Mouse (Mus musculus): ENCODE data around the gene Uhmk1. TPM values are rescaled to one million over a fixed set of nuclear protein-coding genes. Genes with fewer than 3 reads are reported as not detected.
A peak's percentile ranks its signal among the peaks of the same experiment; 100 is the strongest.
"Not testable (repeated sequence)": the region's sequence is repeated elsewhere in the genome, so short reads cannot be mapped to it uniquely, and the experiment has no call there.

The Uhmk1 gene
- 100 to 1,000 TPM; 139 to 144 TPM for total RNA-seq (2021)

- intact Hi-C loops (cut with DNase I), result loop anchor here (10.0 kb wide), 1 partner anchor 400 kb away; no protein-coding TSS in a partner anchor
These were observed at the start of gene Uhmk1 for GRCm38 (mm10) chr1:170214757-170215522. TSS of gene Uhmk1 (minus strand) at chr1:170215397.

GRCm38 (mm10) chr1:170255560-170255910, 40.3 kb upstream of the Uhmk1 start:
- intact Hi-C loops (cut with DNase I), result no loop called here
- peak; percentile 86 to 91 for DNase-seq (ENCODE audit: extremely low spot score in 1 of 2, low spot score in 2 of 2)

More at GRCm38 (mm10) chr1:170214757-170215522, at the start of gene Uhmk1:
- DNase-seq (ENCODE audit: extremely low spot score in 1 of 2, low spot score in 2 of 2), result peak; percentile 87 to 94

- intact Hi-C loops (cut with DNase I), result no loop called here
- DNase-seq (ENCODE audit: extremely low spot score in 1 of 2, low spot score in 2 of 2), result peak in 1 of 2 experiments; percentile 9
These were observed 39.8 kb upstream of the Uhmk1 start for GRCm38 (mm10) chr1:170254893-170255559.

- no peak for DNase-seq (ENCODE audit: extremely low spot score in 1 of 2, low spot score in 2 of 2)
- intact Hi-C loops (cut with DNase I), result no loop called here
These were observed 29.8 kb upstream of the Uhmk1 start for GRCm38 (mm10) chr1:170245016-170245415.

GRCm38 (mm10) chr1:170232688-170233087, 17.5 kb upstream of the Uhmk1 start, which contains the start of gene Sh2d1b2:
TSS of gene Sh2d1b2 (plus strand) at chr1:170232749.
- intact Hi-C loops (cut with DNase I), result not testable (repeated sequence)

GRCm38 (mm10) chr1:170223276-170223675, 8.1 kb upstream of the Uhmk1 start:
- intact Hi-C loops (cut with DNase I), result no loop called here
- DNase-seq (ENCODE audit: extremely low spot score in 1 of 2, low spot score in 2 of 2), result no peak

More at GRCm38 (mm10) chr1:170232688-170233087, 17.5 kb upstream of the Uhmk1 start, which contains the start of gene Sh2d1b2:
- DNase-seq (ENCODE audit: extremely low spot score in 1 of 2, low spot score in 2 of 2), result not testable (repeated sequence)

- intact Hi-C loops (cut with DNase I), result no loop called here
- DNase-seq (ENCODE audit: extremely low spot score in 1 of 2, low spot score in 2 of 2), result no peak
These were observed 5.2 kb upstream of the Uhmk1 start for GRCm38 (mm10) chr1:170220351-170220750.

- DNase-seq (ENCODE audit: extremely low spot score in 1 of 2, low spot score in 2 of 2), result no peak
These were observed 3.1 kb upstream of the Uhmk1 start for GRCm38 (mm10) chr1:170218091-170218884.

GRCm38 (mm10) chr1:170215590-170215989, 393 bp upstream of the Uhmk1 start:
- intact Hi-C loops (cut with DNase I), result loop anchor here (10.0 kb wide), 1 partner anchor 399 kb away; no protein-coding TSS in a partner anchor
- no peak for DNase-seq (ENCODE audit: extremely low spot score in 1 of 2, low spot score in 2 of 2)

More at GRCm38 (mm10) chr1:170218091-170218884, 3.1 kb upstream of the Uhmk1 start:
- intact Hi-C loops (cut with DNase I), result loop anchor here (10.0 kb wide), 1 partner anchor 397 kb away; no protein-coding TSS in a partner anchor

GRCm38 (mm10) chr1:170214383-170214756, 827 bp downstream of the Uhmk1 start:
- DNase-seq (ENCODE audit: extremely low spot score in 1 of 2, low spot score in 2 of 2), result no peak
- intact Hi-C loops (cut with DNase I), result loop anchor here (10.0 kb wide), 1 partner anchor 400 kb away; no protein-coding TSS in a partner anchor

- intact Hi-C loops (cut with DNase I), result loop anchor here (10.0 kb wide), 1 partner anchor 401 kb away; no protein-coding TSS in a partner anchor
- no peak for DNase-seq (ENCODE audit: extremely low spot score in 1 of 2, low spot score in 2 of 2)
These were observed 1.9 kb downstream of the Uhmk1 start for GRCm38 (mm10) chr1:170213181-170213879.

- no peak for DNase-seq (ENCODE audit: extremely low spot score in 1 of 2, low spot score in 2 of 2)
- intact Hi-C loops (cut with DNase I), result no loop called here
These were observed 8.8 kb downstream of the Uhmk1 start for GRCm38 (mm10) chr1:170206395-170206794.

GRCm38 (mm10) chr1:170200379-170200778, 14.8 kb downstream of the Uhmk1 start:
- no peak for DNase-seq (ENCODE audit: extremely low spot score in 1 of 2, low spot score in 2 of 2)
- intact Hi-C loops (cut with DNase I), result loop anchor here (5.0 kb wide), 1 partner anchor 238 kb away; no protein-coding TSS in a partner anchor

- intact Hi-C loops (cut with DNase I), result no loop called here
- DNase-seq (ENCODE audit: extremely low spot score in 1 of 2, low spot score in 2 of 2), result no peak
These were observed 19.0 kb downstream of the Uhmk1 start for GRCm38 (mm10) chr1:170196211-170196610.

GRCm38 (mm10) chr1:170191925-170192324, 23.3 kb downstream of the Uhmk1 start:
- intact Hi-C loops (cut with DNase I), result no loop called here
- DNase-seq (ENCODE audit: extremely low spot score in 1 of 2, low spot score in 2 of 2), result no peak

- DNase-seq (ENCODE audit: extremely low spot score in 1 of 2, low spot score in 2 of 2), result no peak
- intact Hi-C loops (cut with DNase I), result no loop called here
These were observed 25.0 kb downstream of the Uhmk1 start for GRCm38 (mm10) chr1:170190225-170190624.

- peak in 1 of 2 experiments; percentile 26 for DNase-seq (ENCODE audit: extremely low spot score in 1 of 2, low spot score in 2 of 2)
- intact Hi-C loops (cut with DNase I), result no loop called here
These were observed 26.6 kb downstream of the Uhmk1 start for GRCm38 (mm10) chr1:170188601-170189000.

GRCm38 (mm10) chr1:170186531-170186930, 28.7 kb downstream of the Uhmk1 start:
- DNase-seq (ENCODE audit: extremely low spot score in 1 of 2, low spot score in 2 of 2), result peak in 1 of 2 experiments; percentile 31
- intact Hi-C loops (cut with DNase I), result no loop called here
